Mouse (Mus musculus) limb, embryonic 14.5 days (tissue): ENCODE results near the gene Akap8l. TPM values are rescaled to one million over a fixed set of nuclear protein-coding genes. Genes with fewer than 3 reads are reported as not detected.
A peak's percentile ranks its signal among the peaks of the same experiment; 100 is the strongest.

Experiments used
- ATAC-seq: fragments of 200-750 bp; cut with Nextera tagmentation; 2 replicates; pipeline ENCODE4 v1.8.0; 2017; ENCODE audit warnings: low read depth, moderate number of reproducible peaks, moderate TSS enrichment; ENCODE audit not compliant: low FRiP score
- DNase-seq: peaks from one replicate; pipeline ENCODE4 v3.0.0-alpha.2; 2015; ENCODE audit warnings: low spot score
- H3K27ac ChIP-seq: fragments of 300-500 bp; sonication (generic); replicated peaks from 2 replicates; pipeline ENCODE4 v1.5.1; 2014; ENCODE audit warnings: low read depth, mild to moderate bottlenecking, low read length, moderate library complexity, mixed read lengths
- H3K27me3 ChIP-seq: fragments of 300-500 bp; sonication (generic); 2 replicates; pipeline ENCODE4 v1.6.1; 2014; ENCODE audit warnings: low read length, mixed read lengths; ENCODE audit not compliant: control insufficient read depth, insufficient read depth
- H3K36me3 ChIP-seq: fragments of 300-500 bp; sonication (generic); 2 replicates; pipeline ENCODE4 v1.6.1; 2014; ENCODE audit warnings: mild to moderate bottlenecking, low read length, moderate library complexity, mixed read lengths; ENCODE audit not compliant: control insufficient read depth, insufficient read depth
- H3K4me1 ChIP-seq: fragments of 300-500 bp; sonication (generic); 2 replicates; pipeline ENCODE4 v1.6.1; 2014; ENCODE audit warnings: antibody characterized with exemption, low read length, mixed read lengths; ENCODE audit not compliant: control insufficient read depth, insufficient read depth
- H3K4me2 ChIP-seq: fragments of 300-500 bp; sonication (generic); replicated peaks from 2 replicates; pipeline ENCODE4 v1.6.1; 2014; ENCODE audit warnings: low read depth, mild to moderate bottlenecking, low read length, moderate library complexity; ENCODE audit not compliant: severe bottlenecking
- H3K4me3 ChIP-seq: fragments of 300-500 bp; sonication (generic); replicated peaks from 2 replicates; pipeline ENCODE4 v1.5.1; 2014; ENCODE audit warnings: low read length
- H3K9ac ChIP-seq: fragments of 300-500 bp; sonication (generic); 2 replicates; pipeline ENCODE4 v1.6.1; 2014; ENCODE audit warnings: mild to moderate bottlenecking, low read depth, low read length, moderate library complexity; ENCODE audit not compliant: severe bottlenecking
- H3K9me3 ChIP-seq: fragments of 300-500 bp; sonication (generic); 2 replicates; pipeline ENCODE4 v1.6.1; 2016; ENCODE audit warnings: low read length; ENCODE audit not compliant: control insufficient read depth
- POLR2A ChIP-seq: fragments of 200-500 bp; IDR thresholded peaks from 2 replicates; pipeline ENCODE4 v1.8.0; 2012; ENCODE audit warnings: inconsistent platforms, mild to moderate bottlenecking, moderate library complexity, borderline replicate concordance; ENCODE audit not compliant: insufficient read depth, insufficient read length; ENCODE audit errors: extremely low read depth
- WGBS: fragments of 180-500 bp; shearing (Covaris S2); extraction: QIAGEN DNeasy Blood & Tissue Kit; methylation state at CpG from one replicate; pipeline ENCODE4 v1.1.7; 2014; 5-methylcytosine and 5-hydroxymethylcytosine counted together
- polyA plus RNA-seq, 2 experiments: library from polyadenylated mRNA; depleted of rRNA in 1 of 2; stranded (reverse) in 1 of 2; unstranded in 1 of 2; fragments of >200 nt; fragmentation: Nextera tagmentation in 1 of 2; extraction: Ambion mirVana in 1 of 2; gene quantifications; 2 replicates each; pipeline versions ENCODE4 v1.2.1 to v1.2.3; 2012 to 2014

Gene Akap8l
- polyA plus RNA-seq (2012; rRNA removed) (157 and 162 TPM in 2 replicates), polyA plus RNA-seq (2014; fragmentation: Nextera tagmentation; extraction: Ambion mirVana) (67.5 and 74.0 TPM in 2 replicates)

GRCm38 (mm10) chr17:32350382-32350983 lies at the start of gene Akap8l:
Gene Akap8l (minus strand): TSS chr17:32350607.
- TF ChIP-seq POLR2A: peak; percentile 52; the same call in 1 of the 2 replicates
- no peaks in the 10 kb centered on the region for H3K9me3 ChIP-seq
- H3K27me3 ChIP-seq: no peaks in the 10 kb centered on the region
- peak within 1 kb of the TSS; percentile 91 for H3K4me3 ChIP-seq
- under 1% methylated on average over 37 of the region's 37 CpGs for WGBS
- peak; percentile 97 for ATAC-seq
- H3K4me1 ChIP-seq: peaks cover 9% of the 10 kb centered on the region
- peaks cover 22% of the 10 kb centered on the region for H3K36me3 ChIP-seq
- H3K27ac ChIP-seq: peak within 1 kb of the TSS; percentile 44; the same call in 1 of the 2 replicates
- DNase-seq: peak; percentile 98
- H3K9ac ChIP-seq: peak within 1 kb of the TSS; percentile 69
- H3K4me2 ChIP-seq: peak within 1 kb of the TSS; percentile 69

- Histone ChIP-seq H3K4me1 (0 out of 2 replicates have a peak, but pooled peaks cover 4% of the 10 kb centered on the region), H3K36me3 (no peaks in the 10 kb centered on the region), H3K4me2 (peak overlapping the region; percentile 33), H3K27ac (no peak overlapping the region), H3K27me3 (peaks cover 73% of the 10 kb centered on the region), H3K9me3 (no peaks in the 10 kb centered on the region), H3K4me3 (peak overlapping the region; percentile 24), H3K9ac (no peak overlapping the region)
- no peak for TF ChIP-seq POLR2A
- ATAC-seq (no peak), DNase-seq (no peak)
- 3% methylated on average over 37 of the region's 37 CpGs for WGBS
Measured at GRCm38 (mm10) chr17:32396266-32396665, 45.9 kb upstream of the Akap8l start.

- ATAC-seq: no peak
- H3K36me3 ChIP-seq: no peaks in the 10 kb centered on the region
- H3K9ac ChIP-seq: no peak overlapping the region
- no peak for DNase-seq
- no peak overlapping the region for H3K4me3 ChIP-seq
- WGBS: 82% methylated on average over 10 of the region's 10 CpGs
- TF ChIP-seq POLR2A: no peak
- 0 out of 2 replicates have a peak, but pooled peaks cover 4% of the 10 kb centered on the region for H3K4me1 ChIP-seq
- H3K9me3 ChIP-seq: no peaks in the 10 kb centered on the region
- no peak overlapping the region for H3K27ac ChIP-seq
- peaks cover 76% of the 10 kb centered on the region for H3K27me3 ChIP-seq
- H3K4me2 ChIP-seq: no peak overlapping the region
Measured at GRCm38 (mm10) chr17:32393944-32394343, 43.5 kb upstream of the Akap8l start.

- H3K9ac ChIP-seq: peak within 1 kb of the TSS; percentile 81
- no peak for TF ChIP-seq POLR2A
- ATAC-seq (peak; percentile 92), DNase-seq (peak; percentile 91)
- peaks cover 35% of the 10 kb centered on the region for H3K27me3 ChIP-seq
- H3K27ac ChIP-seq: peak within 1 kb of the TSS; percentile 68
- H3K4me2 ChIP-seq: peak within 1 kb of the TSS; percentile 98
- peaks cover 21% of the 10 kb centered on the region; the same call in 1 of the 2 replicates for H3K36me3 ChIP-seq
- H3K4me3 ChIP-seq: peak within 1 kb of the TSS; percentile 73
- WGBS: 0% methylated on average over 4 of the region's 44 CpGs
- H3K9me3 ChIP-seq: no peaks in the 10 kb centered on the region
- H3K4me1 ChIP-seq: 0 out of 2 replicates have a peak, but pooled peaks cover 6% of the 10 kb centered on the region
Measured at GRCm38 (mm10) chr17:32389101-32389659, 38.8 kb upstream of the Akap8l start, which contains the start of gene Wiz. Gene Wiz (minus strand): TSS chr17:32389439.

GRCm38 (mm10) chr17:32388370-32389100 lies 38.1 kb upstream of the Akap8l start:
- Histone ChIP-seq H3K9me3 (no peaks in the 10 kb centered on the region), H3K4me2 (peak overlapping the region; percentile 98), H3K9ac (peak overlapping the region; percentile 81), H3K36me3 (peaks cover 26% of the 10 kb centered on the region), H3K4me3 (peak overlapping the region; percentile 73), H3K4me1 (0 out of 2 replicates have a peak, but pooled peaks cover 6% of the 10 kb centered on the region), H3K27ac (no peak overlapping the region; the same call in 1 of the 2 replicates), H3K27me3 (peaks cover 29% of the 10 kb centered on the region)
- DNase-seq (no peak), ATAC-seq (no peak; the same call in 1 of the 2 replicates)
- WGBS: under 1% methylated on average over 28 of the region's 39 CpGs
- TF ChIP-seq POLR2A: no peak
